Mouse (Mus musculus) forebrain, embryonic 11.5 days (tissue): ENCODE results near the gene Nkx2-5. TPM values are rescaled to one million over a fixed set of nuclear protein-coding genes. Genes with fewer than 3 reads are reported as not detected.

Experiments
- ATAC-seq: fragments of 200-750 bp; cut with Nextera tagmentation; replicated peaks from 2 replicates; pipeline ENCODE4 v1.8.0; 2017; ENCODE audit warnings: moderate TSS enrichment; ENCODE audit not compliant: low FRiP score
- DNase-seq: peaks from one replicate; pipeline ENCODE4 v3.0.0-alpha.2; 2017; ENCODE audit warnings: low spot score
- H3K27ac ChIP-seq: fragments of 300-500 bp; sonication (generic); 2 replicates; pipeline ENCODE4 v1.5.1; 2014; ENCODE audit warnings: low read depth, low read length
- H3K27me3 ChIP-seq: fragments of 300-500 bp; sonication (generic); 2 replicates; pipeline ENCODE4 v1.6.1; 2014; ENCODE audit warnings: mild to moderate bottlenecking, low read length, mixed read lengths; ENCODE audit not compliant: control insufficient read depth, insufficient read depth
- H3K36me3 ChIP-seq: fragments of 300-500 bp; sonication (generic); 2 replicates; pipeline ENCODE4 v1.6.1; 2014; ENCODE audit warnings: mild to moderate bottlenecking, low read length, moderate library complexity, mixed read lengths; ENCODE audit not compliant: control insufficient read depth, insufficient read depth
- H3K4me1 ChIP-seq: fragments of 300-500 bp; sonication (generic); replicated peaks from 2 replicates; pipeline ENCODE4 v1.6.1; 2014; ENCODE audit warnings: low read length, mixed read lengths; ENCODE audit not compliant: control insufficient read depth, insufficient read depth
- H3K4me2 ChIP-seq: fragments of 300-500 bp; sonication (generic); 2 replicates; pipeline ENCODE4 v1.6.1; 2014; ENCODE audit warnings: low read depth, mild to moderate bottlenecking, low read length, moderate library complexity, mixed read lengths; ENCODE audit not compliant: severe bottlenecking
- H3K4me3 ChIP-seq: fragments of 300-500 bp; sonication (generic); 2 replicates; pipeline ENCODE4 v1.5.1; 2014; ENCODE audit warnings: low read depth, low read length
- H3K9ac ChIP-seq: fragments of 300-500 bp; sonication (generic); 2 replicates; pipeline ENCODE4 v1.6.1; 2014; ENCODE audit warnings: low read length
- H3K9me3 ChIP-seq: fragments of 300-500 bp; sonication (generic); 2 replicates; pipeline ENCODE4 v1.6.1; 2016; ENCODE audit warnings: low read length, mixed read lengths; ENCODE audit not compliant: control insufficient read depth
- WGBS: fragments of 180-500 bp; shearing (Covaris S2); extraction: QIAGEN DNeasy Blood & Tissue Kit; methylation state at CpG from one replicate; pipeline ENCODE4 v1.1.7; 2014; 5-methylcytosine and 5-hydroxymethylcytosine counted together
- polyA plus RNA-seq: library from polyadenylated mRNA; unstranded; fragments of >200 nt; fragmentation: Nextera tagmentation; extraction: Ambion mirVana; gene quantifications from 2 replicates; pipeline ENCODE4 v1.2.1, GENCODE M21; 2014

Nkx2-5 gene
- polyA plus RNA-seq, 1 experiment from 2014 or later: not detected

GRCm38 (mm10) chr17:26841981-26842380 is 2.8 kb downstream of the Nkx2-5 start:
- Histone ChIP-seq H3K27ac (no peak overlapping the region), H3K9me3 (no peaks in the 10 kb centered on the region), H3K27me3 (peaks cover 93% of the 10 kb centered on the region), H3K36me3 (no peaks in the 10 kb centered on the region), H3K9ac (no peak overlapping the region), H3K4me1 (peaks cover 4% of the 10 kb centered on the region; the same call in 1 of the 2 replicates), H3K4me3 (no peak overlapping the region), H3K4me2 (no peak overlapping the region)
- under 1% methylated on average over 5 of the region's 5 CpGs for WGBS
- DNase-seq: peak; percentile 47
- no peak for ATAC-seq

- no peak overlapping the region for H3K4me2 ChIP-seq
- no peaks in the 10 kb centered on the region for H3K9me3 ChIP-seq
- no peak overlapping the region for H3K27ac ChIP-seq
- no peaks in the 10 kb centered on the region for H3K36me3 ChIP-seq
- WGBS: under 1% methylated on average over 48 of the region's 48 CpGs
- H3K9ac ChIP-seq: no peak overlapping the region
- ATAC-seq (no peak), DNase-seq (peak; percentile 52)
- H3K4me3 ChIP-seq: no peak overlapping the region
- H3K4me1 ChIP-seq: peaks cover 4% of the 10 kb centered on the region; the same call in 1 of the 2 replicates
- peaks cover 97% of the 10 kb centered on the region for H3K27me3 ChIP-seq
Measured at GRCm38 (mm10) chr17:26840922-26841731, 3.7 kb downstream of the Nkx2-5 start.

- H3K9ac ChIP-seq: no peak overlapping the region
- no peaks in the 10 kb centered on the region for H3K36me3 ChIP-seq
- ATAC-seq: no peak
- H3K9me3 ChIP-seq: no peaks in the 10 kb centered on the region
- no peak overlapping the region for H3K4me2 ChIP-seq
- H3K27ac ChIP-seq: no peak overlapping the region
- DNase-seq: peak; percentile 39
- H3K4me3 ChIP-seq: no peak overlapping the region
- WGBS: 2% methylated on average over 9 of the region's 9 CpGs
- H3K4me1 ChIP-seq: peaks cover 4% of the 10 kb centered on the region; the same call in 1 of the 2 replicates
- H3K27me3 ChIP-seq: peaks cover 100% of the 10 kb centered on the region
Measured at GRCm38 (mm10) chr17:26840439-26840780, 4.4 kb downstream of the Nkx2-5 start.

GRCm38 (mm10) chr17:26839718-26840438 is 4.9 kb downstream of the Nkx2-5 start:
- ATAC-seq: no peak
- Histone ChIP-seq H3K36me3 (no peaks in the 10 kb centered on the region), H3K4me2 (no peak overlapping the region), H3K4me1 (peaks cover 4% of the 10 kb centered on the region; the same call in 1 of the 2 replicates), H3K9me3 (no peaks in the 10 kb centered on the region), H3K27ac (no peak overlapping the region), H3K9ac (no peak overlapping the region), H3K27me3 (peaks cover 100% of the 10 kb centered on the region), H3K4me3 (no peak overlapping the region)
- DNase-seq: no peak
- WGBS: 1% methylated on average over 26 of the region's 26 CpGs

- Histone ChIP-seq H3K4me1 (peaks cover 4% of the 10 kb centered on the region; the same call in 1 of the 2 replicates), H3K4me2 (no peak overlapping the region), H3K9me3 (no peaks in the 10 kb centered on the region), H3K27me3 (peaks cover 99% of the 10 kb centered on the region), H3K9ac (no peak overlapping the region), H3K4me3 (no peak overlapping the region), H3K27ac (no peak overlapping the region), H3K36me3 (no peaks in the 10 kb centered on the region)
- under 1% methylated on average over 85 of the region's 87 CpGs for WGBS
- peak; percentile 66 for DNase-seq
- ATAC-seq: no peak
Measured at GRCm38 (mm10) chr17:26838911-26839717, 5.7 kb downstream of the Nkx2-5 start.

GRCm38 (mm10) chr17:26838191-26838910 is 6.5 kb downstream of the Nkx2-5 start:
- peak; percentile 43 for DNase-seq
- H3K4me1 ChIP-seq: peaks cover 4% of the 10 kb centered on the region; the same call in 1 of the 2 replicates
- H3K27ac ChIP-seq: no peak overlapping the region
- H3K9me3 ChIP-seq: no peaks in the 10 kb centered on the region
- H3K4me3 ChIP-seq: no peak overlapping the region
- no peaks in the 10 kb centered on the region for H3K36me3 ChIP-seq
- under 1% methylated on average over 37 of the region's 37 CpGs for WGBS
- no peak for ATAC-seq
- no peak overlapping the region for H3K9ac ChIP-seq
- peaks cover 93% of the 10 kb centered on the region for H3K27me3 ChIP-seq
- no peak overlapping the region for H3K4me2 ChIP-seq

- H3K36me3 ChIP-seq: no peaks in the 10 kb centered on the region
- DNase-seq (peak; percentile 50), ATAC-seq (no peak)
- H3K27ac ChIP-seq: no peak overlapping the region
- no peak overlapping the region for H3K9ac ChIP-seq
- H3K4me1 ChIP-seq: peaks cover 4% of the 10 kb centered on the region; the same call in 1 of the 2 replicates
- peaks cover 86% of the 10 kb centered on the region for H3K27me3 ChIP-seq
- no peak overlapping the region for H3K4me2 ChIP-seq
- 2% methylated on average over 7 of the region's 7 CpGs for WGBS
- H3K9me3 ChIP-seq: no peaks in the 10 kb centered on the region
- H3K4me3 ChIP-seq: no peak overlapping the region
Measured at GRCm38 (mm10) chr17:26837546-26837985, 7.2 kb downstream of the Nkx2-5 start.
